Mouse (Mus musculus) hindbrain, postnatal 0 days (tissue): ENCODE results near the gene Stard7. TPM values are rescaled to one million over a fixed set of nuclear protein-coding genes. Genes with fewer than 3 reads are reported as not detected.

Source experiments
- ATAC-seq: fragments of 200-750 bp; cut with Nextera tagmentation; 2 replicates; pipeline ENCODE4 v1.8.0; 2017; ENCODE audit warnings: mild to moderate bottlenecking, moderate TSS enrichment, moderate library complexity
- DNase-seq: peaks from one replicate; pipeline ENCODE4 v3.0.0-alpha.2; 2015; ENCODE audit warnings: low spot score
- H3K27ac ChIP-seq: fragments of 300-500 bp; sonication (generic); 2 replicates; pipeline ENCODE4 v1.5.1; 2014; ENCODE audit warnings: mild to moderate bottlenecking
- H3K27me3 ChIP-seq: fragments of 300-500 bp; sonication (generic); 2 replicates; pipeline ENCODE4 v1.6.1; 2014; ENCODE audit warnings: low read length, mixed read lengths; ENCODE audit not compliant: insufficient read depth
- H3K36me3 ChIP-seq: fragments of 300-500 bp; sonication (generic); 2 replicates; pipeline ENCODE4 v1.6.1; 2014; ENCODE audit warnings: low read length, mixed read lengths; ENCODE audit not compliant: insufficient read depth
- H3K4me1 ChIP-seq: fragments of 300-500 bp; sonication (generic); 2 replicates; pipeline ENCODE4 v1.6.1; 2014; ENCODE audit warnings: antibody characterized with exemption, low read length, mixed read lengths; ENCODE audit not compliant: insufficient read depth
- H3K4me2 ChIP-seq: fragments of 300-500 bp; sonication (generic); 2 replicates; pipeline ENCODE4 v1.6.1; 2014; ENCODE audit warnings: low read depth, mild to moderate bottlenecking, low read length, moderate library complexity, mixed read lengths
- H3K4me3 ChIP-seq: fragments of 300-500 bp; sonication (generic); 2 replicates; pipeline ENCODE4 v1.5.1; 2014; ENCODE audit warnings: low read length
- H3K9ac ChIP-seq: fragments of 300-500 bp; sonication (generic); replicated peaks from 2 replicates; pipeline ENCODE4 v1.6.1; 2014; ENCODE audit warnings: mild to moderate bottlenecking, low read length, moderate library complexity, mixed read lengths
- H3K9me3 ChIP-seq: fragments of 300-500 bp; sonication (generic); 2 replicates; pipeline ENCODE4 v1.6.1; 2016; ENCODE audit warnings: low read length, mixed read lengths
- CTCF ChIP-seq: IDR thresholded peaks from 2 replicates; pipeline ENCODE4 v1.5.1; 2016; ENCODE audit warnings: antibody characterized with exemption, control low read depth, low read depth
- WGBS: fragments of 180-500 bp; shearing (Covaris S2); extraction: QIAGEN DNeasy Blood & Tissue Kit; methylation state at CpG from one replicate; pipeline ENCODE4 v1.1.7; 2014; 5-methylcytosine and 5-hydroxymethylcytosine counted together
- polyA plus RNA-seq: library from polyadenylated mRNA; unstranded; fragments of >200 nt; fragmentation: Nextera tagmentation; extraction: Ambion mirVana; gene quantifications from 2 replicates; pipeline ENCODE4 v1.2.1, GENCODE M21; 2015
- total RNA-seq: library from RNA; depleted of rRNA; stranded (reverse); fragments of >200 nt; gene quantifications from 2 replicates; pipeline ENCODE4 v1.2.3, GENCODE M21; 2014

Stard7 gene
- total and polyA plus RNA-seq, 2 experiments from 2014 or later, result 94.3 to 142 TPM

GRCm38 (mm10) chr2:127304609-127305210 lies 34.7 kb downstream of the Stard7 start:
- Histone ChIP-seq H3K27me3 (no peaks in the 10 kb centered on the region), H3K9me3 (no peaks in the 10 kb centered on the region), H3K36me3 (peaks cover 11% of the 10 kb centered on the region; the same call in 1 of the 2 replicates), H3K4me1 (no peaks in the 10 kb centered on the region), H3K27ac (no peak overlapping the region), H3K4me3 (no peak overlapping the region), H3K4me2 (no peak overlapping the region), H3K9ac (no peak overlapping the region)
- DNase-seq (no peak), ATAC-seq (no peak)
- TF ChIP-seq CTCF, result no peak
- 89% methylated on average over 3 of the region's 3 CpGs for WGBS

DNA sequence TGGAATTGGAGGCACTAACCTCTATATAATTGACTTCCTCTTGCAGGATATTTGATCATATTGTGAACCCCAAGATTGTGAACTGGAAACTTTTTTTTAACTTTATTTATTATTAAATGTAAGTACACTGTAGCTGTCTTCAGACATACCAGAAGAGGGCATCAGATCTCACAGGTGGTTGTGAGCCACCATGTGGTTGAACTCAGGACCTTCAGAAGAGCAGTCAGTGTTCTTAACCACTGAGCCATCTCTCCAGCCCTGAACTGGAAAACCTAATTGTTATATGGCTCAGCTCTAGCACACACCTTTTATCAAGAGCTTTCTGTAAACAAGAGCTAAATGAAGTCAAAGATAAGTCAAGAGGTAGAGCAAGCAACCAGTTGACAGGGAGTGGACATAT lies 36.1 kb downstream of the Stard7 start:
- H3K9ac ChIP-seq, result no peak overlapping the region
- no peaks in the 10 kb centered on the region for H3K36me3 ChIP-seq
- no peaks in the 10 kb centered on the region for H3K4me1 ChIP-seq
- no peak overlapping the region for H3K27ac ChIP-seq
- DNase-seq (no peak), ATAC-seq (no peak)
- no peaks in the 10 kb centered on the region for H3K27me3 ChIP-seq
- no peak overlapping the region for H3K4me2 ChIP-seq
- H3K9me3 ChIP-seq, result no peaks in the 10 kb centered on the region
- peak; percentile 8; the same call in 1 of the 2 replicates for TF ChIP-seq CTCF
- no peak overlapping the region for H3K4me3 ChIP-seq

GRCm38 (mm10) chr2:127307179-127307578 lies 37.2 kb downstream of the Stard7 start:
- Histone ChIP-seq H3K4me2 (no peak overlapping the region), H3K4me3 (no peak overlapping the region), H3K27me3 (no peaks in the 10 kb centered on the region), H3K36me3 (no peaks in the 10 kb centered on the region), H3K27ac (no peak overlapping the region), H3K9ac (no peak overlapping the region), H3K4me1 (no peaks in the 10 kb centered on the region), H3K9me3 (no peaks in the 10 kb centered on the region)
- WGBS, result 45% methylated on average over 3 of the region's 3 CpGs
- ATAC-seq (no peak), DNase-seq (no peak)
- no peak for TF ChIP-seq CTCF

DNA sequence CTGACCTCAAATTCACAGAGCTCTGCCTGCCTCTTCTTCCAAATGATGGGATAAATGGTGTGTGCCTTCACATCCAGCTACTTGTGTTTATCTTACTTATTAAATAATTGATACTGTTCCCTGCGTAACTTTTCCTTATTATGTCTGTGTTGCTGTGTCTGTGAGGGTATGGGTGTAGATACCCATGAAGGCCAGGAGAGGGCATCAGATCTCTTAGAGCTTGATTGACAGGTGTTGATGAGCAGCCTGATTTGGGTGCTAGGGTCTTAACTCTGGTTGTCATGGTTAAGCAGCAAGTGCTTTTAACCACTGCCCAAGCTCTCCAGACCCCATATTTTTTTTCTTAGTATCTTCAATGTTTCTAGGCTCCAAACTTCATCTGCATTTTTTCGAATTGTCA lies 38.6 kb downstream of the Stard7 start:
- Histone ChIP-seq H3K4me3 (no peak overlapping the region), H3K9ac (no peak overlapping the region), H3K4me2 (no peak overlapping the region), H3K27ac (no peak overlapping the region), H3K27me3 (no peaks in the 10 kb centered on the region), H3K4me1 (no peaks in the 10 kb centered on the region), H3K9me3 (no peaks in the 10 kb centered on the region), H3K36me3 (no peaks in the 10 kb centered on the region)
- TF ChIP-seq CTCF, result peak; percentile 67
- WGBS, result 91% methylated on average over 2 of the region's 2 CpGs
- peak; percentile 21 for DNase-seq
- ATAC-seq, result no peak

- Histone ChIP-seq H3K4me3 (no peak overlapping the region), H3K27me3 (no peaks in the 10 kb centered on the region), H3K4me2 (no peak overlapping the region), H3K9ac (no peak overlapping the region), H3K27ac (no peak overlapping the region), H3K4me1 (no peaks in the 10 kb centered on the region), H3K36me3 (no peaks in the 10 kb centered on the region), H3K9me3 (no peaks in the 10 kb centered on the region)
- ATAC-seq (no peak), DNase-seq (no peak)
- WGBS, result 64% methylated on average over 2 of the region's 2 CpGs
- TF ChIP-seq CTCF, result no peak
These were observed 40.2 kb downstream of the Stard7 start for GRCm38 (mm10) chr2:127310246-127310645.

DNA sequence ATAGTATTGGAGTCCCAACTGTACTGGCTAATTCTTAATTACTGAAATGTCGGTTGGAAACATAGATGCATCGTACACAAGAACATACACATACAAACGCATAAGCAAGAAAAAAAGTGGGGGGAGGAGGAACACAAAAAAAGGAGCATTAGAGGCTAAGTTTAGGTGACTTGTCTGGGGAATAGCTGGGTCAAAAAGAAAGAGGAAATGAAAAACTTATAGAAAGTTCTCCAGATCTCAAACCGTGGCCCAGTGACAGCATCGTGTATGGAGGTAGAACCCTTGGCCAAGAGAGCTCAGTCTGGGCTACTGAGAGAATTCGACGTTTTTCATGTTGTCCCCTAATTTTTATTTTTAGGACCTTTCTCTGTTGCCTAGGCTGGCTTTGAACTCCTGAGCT lies 40.7 kb downstream of the Stard7 start:
- 94% methylated on average over 7 of the region's 7 CpGs for WGBS
- Histone ChIP-seq H3K4me3 (no peak overlapping the region), H3K9me3 (no peaks in the 10 kb centered on the region), H3K27me3 (no peaks in the 10 kb centered on the region), H3K36me3 (no peaks in the 10 kb centered on the region), H3K4me2 (no peak overlapping the region), H3K4me1 (no peaks in the 10 kb centered on the region), H3K9ac (no peak overlapping the region), H3K27ac (no peak overlapping the region)
- TF ChIP-seq CTCF, result no peak
- ATAC-seq, result no peak
- DNase-seq, result no peak

DNA sequence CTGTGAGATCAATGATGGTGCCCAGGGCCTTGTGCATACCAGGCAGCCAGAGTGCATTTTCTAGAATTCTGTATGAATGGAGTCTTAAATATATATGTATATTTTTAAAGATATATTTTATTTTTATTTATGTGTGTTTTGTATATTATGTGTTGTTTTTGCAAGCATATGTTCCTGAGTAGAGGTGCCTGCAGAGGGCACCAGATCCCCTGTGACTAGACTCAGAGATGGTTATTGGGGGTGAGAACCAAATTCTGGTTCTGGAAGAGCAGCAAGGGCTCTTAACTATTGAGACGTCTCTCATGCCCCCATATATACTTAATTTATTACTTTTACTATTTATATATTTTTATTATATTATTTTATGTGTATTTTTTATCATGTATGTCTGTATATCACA lies 41.2 kb downstream of the Stard7 start:
- Histone ChIP-seq H3K9ac (no peak overlapping the region), H3K4me1 (no peaks in the 10 kb centered on the region), H3K36me3 (no peaks in the 10 kb centered on the region), H3K9me3 (no peaks in the 10 kb centered on the region), H3K4me3 (no peak overlapping the region), H3K27ac (no peak overlapping the region), H3K4me2 (no peak overlapping the region), H3K27me3 (no peaks in the 10 kb centered on the region)
- ATAC-seq, result no peak
- no peak for DNase-seq
- WGBS, result 92% methylated on average over 1 of the region's 1 CpGs
- no peak for TF ChIP-seq CTCF
